Mouse (Mus musculus) heart, adult 8-10 months (tissue): ENCODE data around the gene Zic5. TPM values are rescaled to one million over a fixed set of nuclear protein-coding genes. Genes with fewer than 3 reads are reported as not detected.
"Not testable (repeated sequence)": the region's sequence is repeated elsewhere in the genome, so short reads cannot be mapped to it uniquely, and the experiment has no call there.

Source experiments
- DNase-seq: peaks from one replicate; pipeline ENCODE4 v3.0.0; 2022; ENCODE audit warnings: low spot score
- total RNA-seq, 4 experiments: library from RNA; stranded (reverse); gene quantifications; 2 replicates each; pipeline ENCODE4 v1.2.4; 2022

Zic5 gene
- total RNA-seq, 4 experiments from 2014 or later: not detected

- DNase-seq: no peak
Measured at GRCm38 (mm10) chr14:122464351-122464762, 1.1 kb downstream of the Zic5 start.

- DNase-seq: not testable (repeated sequence)
Measured at GRCm38 (mm10) chr14:122463734-122464341, 1.6 kb downstream of the Zic5 start.

GRCm38 (mm10) chr14:122463080-122463691, 2.3 kb downstream of the Zic5 start:
- no peak for DNase-seq

- no peak for DNase-seq
Measured at GRCm38 (mm10) chr14:122462689-122463079, 2.8 kb downstream of the Zic5 start.

- DNase-seq: no peak
Measured at GRCm38 (mm10) chr14:122461966-122462365, 3.5 kb downstream of the Zic5 start.

GRCm38 (mm10) chr14:122461500-122461899, 4.0 kb downstream of the Zic5 start:
- DNase-seq: no peak

GRCm38 (mm10) chr14:122460226-122460625, 5.3 kb downstream of the Zic5 start:
- no peak for DNase-seq

- no peak for DNase-seq
Measured at GRCm38 (mm10) chr14:122459776-122460175, 5.7 kb downstream of the Zic5 start.

- DNase-seq: not testable (repeated sequence)
Measured at GRCm38 (mm10) chr14:122459332-122459731, 6.1 kb downstream of the Zic5 start.

GRCm38 (mm10) chr14:122455562-122455958, 9.9 kb downstream of the Zic5 start:
- DNase-seq: no peak

- DNase-seq: no peak
Measured at GRCm38 (mm10) chr14:122454901-122455561, 10.4 kb downstream of the Zic5 start.

- DNase-seq: no peak
Measured at GRCm38 (mm10) chr14:122453996-122454738, 11.3 kb downstream of the Zic5 start.

- DNase-seq: no peak
Measured at GRCm38 (mm10) chr14:122453388-122453995, 12.0 kb downstream of the Zic5 start.

- no peak for DNase-seq
Measured at GRCm38 (mm10) chr14:122452701-122453387, 12.6 kb downstream of the Zic5 start.

GRCm38 (mm10) chr14:122451551-122452145, 13.8 kb downstream of the Zic5 start:
- DNase-seq: no peak

- no peak for DNase-seq
Measured at GRCm38 (mm10) chr14:122450496-122451382, 14.7 kb downstream of the Zic5 start, which contains the start of gene Gm5089. Gene Gm5089, minus strand, starts transcription at chr14:122451115.

GRCm38 (mm10) chr14:122449601-122450495, 15.6 kb downstream of the Zic5 start:
- DNase-seq: no peak

- no peak for DNase-seq
Measured at GRCm38 (mm10) chr14:122436850-122437249, 28.6 kb downstream of the Zic5 start.

GRCm38 (mm10) chr14:122434039-122434438, 31.4 kb downstream of the Zic5 start:
- DNase-seq: no peak
